Mouse (Mus musculus) heart, embryonic 13.5 days (tissue): Measurements from ENCODE around the gene Fbxo31. TPM values are rescaled to one million over a fixed set of nuclear protein-coding genes. Genes with fewer than 3 reads are reported as not detected.

Experiments
- ATAC-seq: fragments of 200-750 bp; cut with Nextera tagmentation; 2 replicates; pipeline ENCODE4 v1.8.0; 2017; ENCODE audit warnings: moderate TSS enrichment; ENCODE audit not compliant: insufficient number of reproducible peaks, low FRiP score, low TSS enrichment; ENCODE audit errors: extremely low read depth
- H3K27ac ChIP-seq: fragments of 300-500 bp; sonication (generic); replicated peaks from 2 replicates; pipeline ENCODE4 v1.5.1; 2015; ENCODE audit warnings: moderate library complexity, mild to moderate bottlenecking, inconsistent platforms
- H3K27me3 ChIP-seq: fragments of 300-500 bp; sonication (generic); replicated peaks from 2 replicates; pipeline ENCODE4 v1.6.1; 2015; ENCODE audit warnings: mild to moderate bottlenecking, inconsistent platforms
- H3K36me3 ChIP-seq: fragments of 300-500 bp; sonication (generic); 2 replicates; pipeline ENCODE4 v1.6.1; 2015; ENCODE audit warnings: mild to moderate bottlenecking, inconsistent platforms
- H3K4me1 ChIP-seq: fragments of 300-500 bp; sonication (generic); 2 replicates; pipeline ENCODE4 v1.6.1; 2015; ENCODE audit warnings: inconsistent platforms
- H3K4me2 ChIP-seq: fragments of 300-500 bp; sonication (generic); 2 replicates; pipeline ENCODE4 v1.6.1; 2015; ENCODE audit warnings: inconsistent platforms, mild to moderate bottlenecking, moderate library complexity
- H3K4me3 ChIP-seq: fragments of 300-500 bp; sonication (generic); 2 replicates; pipeline ENCODE4 v1.5.1; 2015; ENCODE audit warnings: moderate library complexity, mild to moderate bottlenecking, inconsistent platforms
- H3K9ac ChIP-seq: fragments of 300-500 bp; sonication (generic); 2 replicates; pipeline ENCODE4 v1.6.1; 2015; ENCODE audit warnings: inconsistent platforms, mild to moderate bottlenecking, moderate library complexity
- H3K9me3 ChIP-seq: fragments of 300-500 bp; sonication (generic); 2 replicates; pipeline ENCODE4 v1.6.1; 2016; ENCODE audit warnings: inconsistent platforms
- WGBS: fragments of 180-500 bp; shearing (Covaris S2); methylation state at CpG from one replicate; pipeline ENCODE4 v1.1.7; 2015; ENCODE audit warnings: mixed read lengths; 5-methylcytosine and 5-hydroxymethylcytosine counted together
- polyA plus RNA-seq: library from polyadenylated mRNA; unstranded; fragments of >200 nt; fragmentation: Nextera tagmentation; extraction: Ambion mirVana; gene quantifications from 2 replicates; pipeline ENCODE4 v1.2.1, GENCODE M21; 2015

Fbxo31 gene
- polyA plus RNA-seq, 1 experiment from 2014 or later = 7.8 TPM

- no peaks in the 10 kb centered on the region for H3K36me3 ChIP-seq
- ATAC-seq = no peak
- H3K4me2 ChIP-seq = no peak overlapping the region
- H3K9me3 ChIP-seq = no peaks in the 10 kb centered on the region
- peaks cover 45% of the 10 kb centered on the region for H3K27me3 ChIP-seq
- 9% methylated on average over 12 of the region's 12 CpGs for WGBS
- no peak overlapping the region for H3K27ac ChIP-seq
- H3K4me3 ChIP-seq = no peak overlapping the region
- H3K9ac ChIP-seq = no peak overlapping the region
- no peaks in the 10 kb centered on the region for H3K4me1 ChIP-seq
Observed at GRCm38 (mm10) chr8:121513429-121513828, 65.2 kb downstream of the Fbxo31 start.

GRCm38 (mm10) chr8:121511751-121512150 is 66.9 kb downstream of the Fbxo31 start:
- H3K36me3 ChIP-seq = no peaks in the 10 kb centered on the region
- peaks cover 53% of the 10 kb centered on the region for H3K27me3 ChIP-seq
- no peaks in the 10 kb centered on the region for H3K4me1 ChIP-seq
- no peak overlapping the region for H3K4me3 ChIP-seq
- no peaks in the 10 kb centered on the region for H3K9me3 ChIP-seq
- WGBS = 58% methylated on average over 9 of the region's 9 CpGs
- H3K9ac ChIP-seq = no peak overlapping the region
- ATAC-seq = no peak
- no peak overlapping the region for H3K4me2 ChIP-seq
- no peak overlapping the region for H3K27ac ChIP-seq

Other genes starting within 250 kb of the Fbxo31 start
- gene 1700018B08Rik, start 34.5 kb downstream of the Fbxo31 start, polyA plus RNA-seq = not detected in 2 replicates
- gene Map1lc3b, start 11.6 kb upstream of the Fbxo31 start, polyA plus RNA-seq = 187 and 188 TPM in 2 replicates
- gene Zcchc14, start 74.1 kb upstream of the Fbxo31 start, polyA plus RNA-seq = 7.8 and 8.7 TPM in 2 replicates
- 0.42 and 0.44 TPM in 2 replicates for gene Jph3, start 150.8 kb upstream of the Fbxo31 start, polyA plus RNA-seq